Mouse (Mus musculus) forebrain, embryonic 16.5 days (tissue): ENCODE data around the gene Emc8. TPM values are rescaled to one million over a fixed set of nuclear protein-coding genes. Genes with fewer than 3 reads are reported as not detected.

Experiments used
- ATAC-seq: fragments of 200-750 bp; cut with Nextera tagmentation; 2 replicates; pipeline ENCODE4 v1.8.0; 2017; ENCODE audit warnings: mild to moderate bottlenecking, moderate library complexity
- H3K27ac ChIP-seq: fragments of 300-500 bp; sonication (generic); 2 replicates; pipeline ENCODE4 v1.5.1; 2014; ENCODE audit warnings: low read length, control low read depth
- H3K27me3 ChIP-seq: fragments of 300-500 bp; sonication (generic); replicated peaks from 2 replicates; pipeline ENCODE4 v1.6.1; 2014; ENCODE audit warnings: low read length; ENCODE audit not compliant: control insufficient read depth, insufficient read depth
- H3K36me3 ChIP-seq: fragments of 300-500 bp; sonication (generic); 2 replicates; pipeline ENCODE4 v1.6.1; 2014; ENCODE audit not compliant: control insufficient read depth, insufficient read depth
- H3K4me1 ChIP-seq: fragments of 300-500 bp; sonication (generic); replicated peaks from 2 replicates; pipeline ENCODE4 v1.6.1; 2014; ENCODE audit warnings: low read length; ENCODE audit not compliant: control insufficient read depth, insufficient read depth
- H3K4me2 ChIP-seq: fragments of 300-500 bp; sonication (generic); 2 replicates; pipeline ENCODE4 v1.6.1; 2014; ENCODE audit warnings: mild to moderate bottlenecking, low read length, control low read depth
- H3K4me3 ChIP-seq: fragments of 300-500 bp; sonication (generic); replicated peaks from 2 replicates; pipeline ENCODE4 v1.5.1; 2014; ENCODE audit warnings: mild to moderate bottlenecking, low read length, control low read depth
- H3K9ac ChIP-seq: fragments of 300-500 bp; sonication (generic); replicated peaks from 2 replicates; pipeline ENCODE4 v1.6.1; 2014; ENCODE audit warnings: low read depth, low read length, control low read depth
- H3K9me3 ChIP-seq: fragments of 300-500 bp; sonication (generic); 2 replicates; pipeline ENCODE4 v1.6.1; 2016; ENCODE audit warnings: low read length; ENCODE audit not compliant: control insufficient read depth
- WGBS: fragments of 180-500 bp; shearing (Covaris S2); extraction: QIAGEN DNeasy Blood & Tissue Kit; methylation state at CpG from one replicate; pipeline ENCODE4 v1.1.7; 2014; 5-methylcytosine and 5-hydroxymethylcytosine counted together
- polyA plus RNA-seq: library from polyadenylated mRNA; unstranded; fragments of >200 nt; fragmentation: Nextera tagmentation; extraction: Ambion mirVana; gene quantifications from 2 replicates; pipeline ENCODE4 v1.2.1, GENCODE M21; 2015

Gene Emc8
- polyA plus RNA-seq, 1 experiment from 2014 or later = 148 TPM

GRCm38 (mm10) chr8:120678447-120678846 lies 10.1 kb upstream of the Emc8 start:
- ATAC-seq = peak; percentile 61
- Histone ChIP-seq H3K4me3 (no peak overlapping the region), H3K9ac (no peak overlapping the region), H3K4me2 (no peak overlapping the region), H3K4me1 (no peaks in the 10 kb centered on the region), H3K9me3 (no peaks in the 10 kb centered on the region), H3K27me3 (no peaks in the 10 kb centered on the region), H3K27ac (no peak overlapping the region), H3K36me3 (peaks cover 5% of the 10 kb centered on the region)
- 16% methylated on average over 10 of the region's 10 CpGs for WGBS

GRCm38 (mm10) chr8:120675718-120676117 lies 7.3 kb upstream of the Emc8 start:
- Histone ChIP-seq H3K27me3 (no peaks in the 10 kb centered on the region), H3K27ac (no peak overlapping the region), H3K36me3 (peaks cover 16% of the 10 kb centered on the region), H3K4me3 (no peak overlapping the region), H3K4me2 (no peak overlapping the region), H3K9ac (no peak overlapping the region), H3K9me3 (no peaks in the 10 kb centered on the region), H3K4me1 (no peaks in the 10 kb centered on the region)
- no peak for ATAC-seq
- WGBS = 78% methylated on average over 8 of the region's 8 CpGs

GRCm38 (mm10) chr8:120673298-120673697 lies 4.9 kb upstream of the Emc8 start:
- no peak overlapping the region for H3K4me3 ChIP-seq
- H3K9me3 ChIP-seq = no peaks in the 10 kb centered on the region
- H3K27ac ChIP-seq = no peak overlapping the region
- H3K27me3 ChIP-seq = no peaks in the 10 kb centered on the region
- H3K9ac ChIP-seq = no peak overlapping the region
- H3K4me2 ChIP-seq = no peak overlapping the region
- 94% methylated on average over 7 of the region's 7 CpGs for WGBS
- H3K36me3 ChIP-seq = peaks cover 20% of the 10 kb centered on the region
- ATAC-seq = no peak
- peaks cover 12% of the 10 kb centered on the region for H3K4me1 ChIP-seq

GRCm38 (mm10) chr8:120672626-120673229 lies 4.4 kb upstream of the Emc8 start:
- WGBS = 91% methylated on average over 16 of the region's 16 CpGs
- peaks cover 20% of the 10 kb centered on the region for H3K36me3 ChIP-seq
- H3K27ac ChIP-seq = no peak overlapping the region

GRCm38 (mm10) chr8:120671775-120672174 lies 3.4 kb upstream of the Emc8 start:
- Histone ChIP-seq H3K27ac (no peak overlapping the region), H3K9ac (no peak overlapping the region), H3K4me2 (no peak overlapping the region), H3K27me3 (no peaks in the 10 kb centered on the region), H3K4me1 (peaks cover 17% of the 10 kb centered on the region), H3K36me3 (peaks cover 20% of the 10 kb centered on the region), H3K9me3 (no peaks in the 10 kb centered on the region), H3K4me3 (no peak overlapping the region)
- no peak for ATAC-seq
- 58% methylated on average over 6 of the region's 6 CpGs for WGBS

More at GRCm38 (mm10) chr8:120672626-120673229, 4.4 kb upstream of the Emc8 start:
- no peaks in the 10 kb centered on the region for H3K9me3 ChIP-seq
- no peaks in the 10 kb centered on the region for H3K27me3 ChIP-seq
- H3K4me2 ChIP-seq = no peak overlapping the region
- no peak overlapping the region for H3K9ac ChIP-seq
- no peak for ATAC-seq
- H3K4me1 ChIP-seq = peaks cover 12% of the 10 kb centered on the region
- no peak overlapping the region for H3K4me3 ChIP-seq

- ATAC-seq = peak; percentile 96
- H3K9me3 ChIP-seq = no peaks in the 10 kb centered on the region
- H3K4me2 ChIP-seq = peak within 1 kb of the TSS; percentile 97
- WGBS = under 1% methylated on average over 103 of the region's 105 CpGs
- peaks cover 8% of the 10 kb centered on the region; the same call in 1 of the 2 replicates for H3K36me3 ChIP-seq
- peak within 1 kb of the TSS; percentile 94 for H3K9ac ChIP-seq
- H3K27me3 ChIP-seq = no peaks in the 10 kb centered on the region
- H3K4me1 ChIP-seq = peaks cover 41% of the 10 kb centered on the region
- peak within 1 kb of the TSS; percentile 97 for H3K4me3 ChIP-seq
- H3K27ac ChIP-seq = peak within 1 kb of the TSS; percentile 89
Measured at GRCm38 (mm10) chr8:120667561-120668373, 606 bp downstream of the Emc8 start, which contains the start of the genes Gm27021 and Cox4i1. Gene Gm27021, minus strand, starts transcription at chr8:120668079. Gene Cox4i1, plus strand, starts transcription at chr8:120668222.

GRCm38 (mm10) chr8:120666807-120667470 lies 1.4 kb downstream of the Emc8 start:
- Histone ChIP-seq H3K9me3 (no peaks in the 10 kb centered on the region), H3K4me1 (peaks cover 41% of the 10 kb centered on the region), H3K4me2 (peak overlapping the region; percentile 97), H3K27ac (no peak overlapping the region), H3K27me3 (no peaks in the 10 kb centered on the region), H3K4me3 (peak overlapping the region; percentile 97), H3K9ac (peak overlapping the region; percentile 94), H3K36me3 (peaks cover 4% of the 10 kb centered on the region; the same call in 1 of the 2 replicates)
- under 1% methylated on average over 17 of the region's 17 CpGs for WGBS
- ATAC-seq = no peak

GRCm38 (mm10) chr8:120665726-120666455 lies 2.5 kb downstream of the Emc8 start:
- no peak overlapping the region for H3K27ac ChIP-seq
- H3K4me1 ChIP-seq = peaks cover 41% of the 10 kb centered on the region
- no peak for ATAC-seq
- H3K4me2 ChIP-seq = peak overlapping the region; percentile 97
- no peaks in the 10 kb centered on the region for H3K27me3 ChIP-seq
- H3K9ac ChIP-seq = no peak overlapping the region
- no peaks in the 10 kb centered on the region for H3K9me3 ChIP-seq
- H3K36me3 ChIP-seq = peaks cover 3% of the 10 kb centered on the region; the same call in 1 of the 2 replicates
- WGBS = 80% methylated on average over 3 of the region's 3 CpGs
- no peak overlapping the region for H3K4me3 ChIP-seq
